11 mouse cellular contexts compared by ENCODE assay signal in genomic region chr1:84885174-84885573, GRCm38 (mm10). TPM values are rescaled to one million over a fixed set of nuclear protein-coding genes. Genes with fewer than 3 reads are reported as not detected.
A peak's percentile ranks its signal among the peaks of the same experiment; 100 is the strongest.
DNase-seq lines count a peak whose midpoint lies in the region; ATAC-seq lines count a peak whose summit lies in the region.
"Had no signal": no experiment of that assay in that cellular context is flagged by ENCODE, and none has a peak within 500 bp of the region (broad histone marks: within the 10 kb centered on the region; RNA-seq: fewer than 3 reads in every experiment).

No protein-coding gene starts in this region.

- no peaks in the 10 kb centered on the region for H3K36me3 ChIP-seq in heart, embryonic 11.5 days (ENCODE audit: control insufficient read depth, insufficient read depth, low read length)
- no peaks in the 10 kb centered on the region for H3K36me3 ChIP-seq in midbrain, embryonic 11.5 days (ENCODE audit: control insufficient read depth, insufficient read depth, low read length)
- no peaks in the 10 kb centered on the region for H3K36me3 ChIP-seq in midbrain, embryonic 16.5 days (ENCODE audit: control insufficient read depth, insufficient read depth, low read length)
- H3K36me3 ChIP-seq: kidney, embryonic 15.5 days; midbrain, embryonic 10.5 days had no signal

- no peaks in the 10 kb centered on the region for H3K27me3 ChIP-seq in heart, embryonic 11.5 days (ENCODE audit: control insufficient read depth, insufficient read depth, low read length)
- H3K27me3 ChIP-seq in midbrain, embryonic 11.5 days (ENCODE audit: control insufficient read depth, insufficient read depth, low read length): no peaks in the 10 kb centered on the region
- no peaks in the 10 kb centered on the region for H3K27me3 ChIP-seq in midbrain, embryonic 16.5 days (ENCODE audit: control insufficient read depth, insufficient read depth, low read depth, low read length)
- H3K27me3 ChIP-seq: kidney, embryonic 15.5 days had no signal

- no peak for ATAC-seq in heart, embryonic 11.5 days (replicated peaks; ENCODE audit: insufficient number of reproducible peaks, low FRiP score, low TSS enrichment)
- no peak for ATAC-seq in midbrain, embryonic 11.5 days (ENCODE audit: low FRiP score)
- ATAC-seq in midbrain, embryonic 16.5 days: no peak

- no peaks in the 10 kb centered on the region for H3K9me3 ChIP-seq in heart, embryonic 11.5 days (replicated peaks; ENCODE audit: control insufficient read depth, low read length)
- H3K9me3 ChIP-seq in midbrain, embryonic 11.5 days (ENCODE audit: control insufficient read depth, low read length): no peaks in the 10 kb centered on the region
- H3K9me3 ChIP-seq in midbrain, embryonic 16.5 days (replicated peaks; ENCODE audit: control insufficient read depth, low read length, poor library complexity, severe bottlenecking): no peaks in the 10 kb centered on the region
- H3K9me3 ChIP-seq: kidney, embryonic 15.5 days; midbrain, embryonic 10.5 days had no signal

- 68% methylated on average over 3 of the region's 3 CpGs for WGBS in heart, embryonic 11.5 days (ENCODE audit: insufficient replicate concordance)
- 84% methylated on average over 3 of the region's 3 CpGs for WGBS in midbrain, embryonic 11.5 days
- 87% methylated on average over 3 of the region's 3 CpGs for WGBS in midbrain, embryonic 16.5 days

- H3K27ac ChIP-seq in heart, embryonic 11.5 days (ENCODE audit: low read depth, low read length): no peak overlapping the region
- H3K27ac ChIP-seq in midbrain, embryonic 11.5 days (ENCODE audit: low read depth, low read length): no peak overlapping the region
- H3K27ac ChIP-seq in midbrain, embryonic 16.5 days (ENCODE audit: low read length): no peak overlapping the region
- H3K27ac ChIP-seq: kidney, embryonic 15.5 days; midbrain, embryonic 10.5 days had no signal

- H3K4me2 ChIP-seq in heart, embryonic 11.5 days: no peak overlapping the region
- H3K4me2 ChIP-seq in midbrain, embryonic 11.5 days: no peak overlapping the region
- no peak overlapping the region for H3K4me2 ChIP-seq in midbrain, embryonic 16.5 days (ENCODE audit: low read length)
- H3K4me2 ChIP-seq: kidney, embryonic 15.5 days had no signal

- no peak overlapping the region for H3K4me3 ChIP-seq in heart, embryonic 11.5 days (ENCODE audit: low read depth, low read length)
- H3K4me3 ChIP-seq in midbrain, embryonic 11.5 days (ENCODE audit: low read depth, low read length): no peak overlapping the region
- H3K4me3 ChIP-seq in midbrain, embryonic 16.5 days (ENCODE audit: low read depth, low read length): no peak overlapping the region
- H3K4me3 ChIP-seq: kidney, embryonic 15.5 days; midbrain, embryonic 10.5 days had no signal

- no peaks in the 10 kb centered on the region for H3K4me1 ChIP-seq in heart, embryonic 11.5 days (ENCODE audit: control insufficient read depth, insufficient read depth, low read length)
- peaks cover 10% of the 10 kb centered on the region for H3K4me1 ChIP-seq in midbrain, embryonic 11.5 days (ENCODE audit: control insufficient read depth, insufficient read depth, low read length)
- peaks cover 9% of the 10 kb centered on the region for H3K4me1 ChIP-seq in midbrain, embryonic 16.5 days (ENCODE audit: control insufficient read depth, insufficient read depth, low read length)
- H3K4me1 ChIP-seq: kidney, embryonic 15.5 days had no signal

- H3K9ac ChIP-seq in heart, embryonic 11.5 days (ENCODE audit: low read depth, low read length): no peak overlapping the region
- no peak overlapping the region for H3K9ac ChIP-seq in midbrain, embryonic 11.5 days (ENCODE audit: low read length)
- H3K9ac ChIP-seq in midbrain, embryonic 16.5 days (ENCODE audit: low read depth, low read length): no peak overlapping the region
- H3K9ac ChIP-seq: kidney, embryonic 15.5 days had no signal

- DNase-seq in heart, adult 18-20 months: peak; percentile 7 to 31
- peak; percentile 83 for DNase-seq in midbrain, embryonic 11.5 days (ENCODE audit: low spot score, missing footprints)
- peak; percentile 71 for DNase-seq in R1 (ENCODE audit: low read depth, low spot score)
- DNase-seq in naive thymus-derived CD4-positive, alpha-beta T cell, adult 2 months (ENCODE audit: low read depth): peak; percentile 44
- no peak for DNase-seq in neural tube, embryonic 10.5 days (ENCODE audit: extremely low spot score, low spot score)
- DNase-seq in MN1 (ENCODE audit: low spot score): no peak

RNA-seq across cellular contexts. Expression of gene Trip12, which starts 44.9 kb away (rescaled TPM):
- total RNA-seq in heart, adult 18-20 months (2021): 100 to 1,000 TPM; 178 to 183 TPM
- polyA plus RNA-seq in heart, embryonic 11.5 days (2014; fragmentation: Nextera tagmentation; extraction: Ambion mirVana): 77.0 and 77.6 TPM in 2 replicates
- polyA plus RNA-seq in midbrain, embryonic 11.5 days (2014; fragmentation: Nextera tagmentation; extraction: Ambion mirVana): 99.4 and 107 TPM in 2 replicates
- 44.4 and 53.3 TPM in 2 replicates for polyA plus RNA-seq in midbrain, embryonic 16.5 days (2015; fragmentation: Nextera tagmentation; extraction: Ambion mirVana)

RNA-seq across cellular contexts. Expression of gene Fbxo36, which starts 45.5 kb away (rescaled TPM):
- total RNA-seq in heart, adult 18-20 months (2021): 1 to 10 TPM; 1.9 TPM
- 8.7 and 9.1 TPM in 2 replicates for polyA plus RNA-seq in heart, embryonic 11.5 days (2014; fragmentation: Nextera tagmentation; extraction: Ambion mirVana)
- polyA plus RNA-seq in midbrain, embryonic 11.5 days (2014; fragmentation: Nextera tagmentation; extraction: Ambion mirVana): 10.7 and 12.3 TPM in 2 replicates
- 6.0 and 6.6 TPM in 2 replicates for polyA plus RNA-seq in midbrain, embryonic 16.5 days (2015; fragmentation: Nextera tagmentation; extraction: Ambion mirVana)

RNA-seq across cellular contexts. Expression of gene Slc16a14, which starts 49.8 kb away (rescaled TPM):
- under 1 TPM; 0.35 to 0.36 TPM for total RNA-seq in heart, adult 18-20 months (2021)
- polyA plus RNA-seq in heart, embryonic 11.5 days (2014; fragmentation: Nextera tagmentation; extraction: Ambion mirVana): 0.07 and 0.09 TPM in 2 replicates
- polyA plus RNA-seq in midbrain, embryonic 11.5 days (2014; fragmentation: Nextera tagmentation; extraction: Ambion mirVana): 4.7 and 4.8 TPM in 2 replicates
- polyA plus RNA-seq in midbrain, embryonic 16.5 days (2015; fragmentation: Nextera tagmentation; extraction: Ambion mirVana): 17.2 and 17.7 TPM in 2 replicates
- polyA plus RNA-seq: heart, embryonic 16.5 days had no signal

Comparison
In these comparisons a context has a peak if more than half of its experiments do, and no peak if none do; other contexts are left out.
1. DNase-seq: peak in heart, adult 18-20 months (2 of 2), midbrain, embryonic 11.5 days (single experiment), R1 (single experiment) and naive thymus-derived CD4-positive, alpha-beta T cell, adult 2 months (single experiment); none in neural tube, embryonic 10.5 days (single experiment) and MN1 (single experiment).